Mouse (Mus musculus): Measurements from ENCODE around the gene Fam110a. TPM values are rescaled to one million over a fixed set of nuclear protein-coding genes. Genes with fewer than 3 reads are reported as not detected.

Fam110a gene
- polyA plus RNA-seq, 1 experiment: 42.1 TPM

- Histone ChIP-seq H3K4me3 (replicated peaks; ENCODE audit: extremely low read depth, low read depth, low read length) (peak overlapping the region; percentile 59), H3K4me1 (ENCODE audit: control insufficient read depth, insufficient read depth, low read length) (peaks cover 41% of the 10 kb centered on the region)
- peak; percentile 88 for DNase-seq
- WGBS: 32% methylated on average over 36 of the region's 36 CpGs
- TF ChIP-seq CTCF (IDR thresholded peaks at IDR 0.05; ENCODE audit: insufficient read depth, low read length) (no peak), POLR2A (IDR thresholded peaks at IDR 0.05; ENCODE audit: borderline replicate concordance, extremely low read depth, low read depth, low read length) (no peak)
These were observed 6.1 kb downstream of the Fam110a start for GRCm38 (mm10) chr2:151973595-151974562.

DNA sequence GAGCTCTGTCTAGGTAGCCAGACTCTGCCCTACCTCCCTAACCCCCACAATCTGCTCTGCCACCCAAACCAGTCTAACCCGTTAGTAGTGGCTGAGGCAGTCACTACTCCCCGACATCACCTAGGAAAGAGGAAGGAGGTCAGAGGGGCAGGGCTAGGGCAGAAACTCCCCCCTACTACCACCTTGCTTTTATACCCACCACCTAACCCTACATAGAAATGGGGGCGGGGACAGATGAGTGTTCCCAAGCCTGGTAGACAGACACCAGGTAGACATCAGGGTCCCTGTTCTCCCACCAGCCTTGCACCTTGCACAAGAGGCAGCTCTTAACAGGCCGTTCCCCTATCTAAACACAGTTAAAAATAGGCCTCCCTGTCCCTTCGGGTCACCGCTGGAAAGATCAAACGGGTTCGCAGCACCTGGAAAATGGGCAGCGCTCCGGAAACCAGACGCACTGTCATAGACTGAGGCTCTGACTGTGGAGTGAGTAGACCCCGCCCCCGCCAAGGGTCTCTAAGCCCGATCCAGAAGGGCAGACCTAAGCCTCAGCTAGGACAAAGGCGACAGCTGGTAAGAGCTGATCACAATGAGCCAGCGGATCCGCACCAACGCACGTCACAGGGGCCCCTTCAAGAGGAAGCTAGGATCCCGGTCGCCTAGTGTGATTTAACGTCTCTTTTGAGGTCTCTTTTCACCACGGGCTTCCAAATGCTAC lies 7.0 kb downstream of the Fam110a start:
- Histone ChIP-seq H3K4me1 (ENCODE audit: control insufficient read depth, insufficient read depth, low read length) (peaks cover 39% of the 10 kb centered on the region), H3K4me3 (replicated peaks; ENCODE audit: extremely low read depth, low read depth, low read length) (peak overlapping the region; percentile 59)
- DNase-seq: no peak
- WGBS: 36% methylated on average over 23 of the region's 23 CpGs
- TF ChIP-seq POLR2A (IDR thresholded peaks at IDR 0.05; ENCODE audit: borderline replicate concordance, extremely low read depth, low read depth, low read length): 0 out of 2 replicates have a peak, but pooled peaks have one; percentile 10
- no peak for TF ChIP-seq CTCF (IDR thresholded peaks at IDR 0.05; ENCODE audit: insufficient read depth, low read length)

DNA sequence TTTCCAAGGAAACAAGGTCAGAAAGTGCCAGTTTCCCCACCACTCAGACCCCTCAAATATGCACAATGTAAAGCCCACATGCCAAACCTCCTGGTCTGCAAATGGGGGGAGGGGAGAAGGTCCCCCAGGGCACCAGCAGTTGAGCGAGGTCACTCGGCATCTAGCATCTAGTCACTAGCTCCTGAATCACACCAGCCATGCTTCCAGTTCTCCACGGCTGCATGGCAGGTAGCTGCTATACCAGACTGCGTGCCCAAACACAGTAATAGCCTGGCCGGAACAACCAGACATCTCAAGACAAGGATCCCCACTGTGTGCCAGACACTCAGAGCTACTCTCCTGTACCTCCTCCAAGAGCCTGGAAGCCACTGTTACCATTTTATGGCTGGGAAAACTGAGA lies 8.3 kb downstream of the Fam110a start:
- WGBS: 78% methylated on average over 5 of the region's 5 CpGs
- TF ChIP-seq CTCF (IDR thresholded peaks at IDR 0.05; ENCODE audit: insufficient read depth, low read length): no peak
- TF ChIP-seq POLR2A (IDR thresholded peaks at IDR 0.05; ENCODE audit: borderline replicate concordance, extremely low read depth, low read depth, low read length): no peak
- H3K4me3 ChIP-seq (replicated peaks; ENCODE audit: extremely low read depth, low read depth, low read length): no peak overlapping the region
- DNase-seq: no peak
- H3K4me1 ChIP-seq (ENCODE audit: control insufficient read depth, insufficient read depth, low read length): peaks cover 41% of the 10 kb centered on the region

DNA sequence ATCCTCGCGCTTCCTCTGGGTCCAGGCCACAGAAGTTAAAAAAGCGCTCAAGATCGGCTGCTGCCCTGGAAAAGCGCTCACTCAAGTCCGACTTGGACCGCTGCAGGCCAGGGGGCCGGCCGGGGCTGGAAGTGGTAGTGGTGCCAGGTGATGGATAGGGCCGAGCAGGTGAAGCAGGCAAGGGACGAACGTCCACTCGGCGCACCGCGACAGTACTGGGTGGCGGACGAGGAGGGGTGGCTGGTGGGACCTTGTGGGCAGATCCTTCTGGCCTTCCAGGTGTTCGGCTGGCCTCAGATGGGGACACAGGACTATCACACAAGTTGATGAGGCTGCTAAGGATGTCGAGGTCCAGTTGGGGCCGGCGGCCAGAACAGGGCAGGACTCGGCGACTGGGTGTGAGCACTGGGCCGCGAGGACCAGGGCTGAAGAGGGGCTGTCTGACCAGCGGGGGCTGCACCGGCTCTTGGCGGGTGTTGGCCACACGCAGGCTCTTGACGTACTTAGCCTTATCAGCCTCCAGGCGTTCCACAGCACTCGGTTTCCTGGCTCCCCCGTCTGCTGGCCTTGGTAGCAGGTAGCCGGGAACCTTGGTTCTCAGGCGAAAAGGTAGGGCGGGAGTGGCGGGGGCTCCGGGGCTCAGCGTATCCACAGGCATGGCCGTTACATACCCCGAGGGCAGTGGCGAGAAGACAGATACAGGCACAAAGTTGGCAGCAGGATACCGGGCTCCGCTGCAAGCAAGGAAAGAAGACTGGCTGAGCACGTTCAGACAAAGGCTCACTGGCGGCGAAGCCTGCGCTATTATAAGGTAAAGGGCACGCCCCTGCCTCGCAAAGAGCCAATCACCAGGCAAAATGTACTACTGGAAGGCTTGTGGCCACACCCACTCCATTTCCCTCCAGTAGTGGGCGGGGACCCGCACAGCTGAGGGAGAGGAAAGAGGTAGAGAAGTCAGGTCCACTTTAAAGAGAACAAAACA lies 9.5 kb downstream of the Fam110a start:
- TF ChIP-seq CTCF (IDR thresholded peaks at IDR 0.05; ENCODE audit: insufficient read depth, low read length): no peak
- TF ChIP-seq POLR2A (IDR thresholded peaks at IDR 0.05; ENCODE audit: borderline replicate concordance, extremely low read depth, low read depth, low read length): peak; percentile 99; the same call in 1 of the 2 replicates
- DNase-seq: peak; percentile 93
- WGBS: 50% methylated on average over 53 of the region's 53 CpGs
- Histone ChIP-seq H3K4me3 (replicated peaks; ENCODE audit: extremely low read depth, low read depth, low read length) (no peak overlapping the region), H3K4me1 (ENCODE audit: control insufficient read depth, insufficient read depth, low read length) (peaks cover 38% of the 10 kb centered on the region)

DNA sequence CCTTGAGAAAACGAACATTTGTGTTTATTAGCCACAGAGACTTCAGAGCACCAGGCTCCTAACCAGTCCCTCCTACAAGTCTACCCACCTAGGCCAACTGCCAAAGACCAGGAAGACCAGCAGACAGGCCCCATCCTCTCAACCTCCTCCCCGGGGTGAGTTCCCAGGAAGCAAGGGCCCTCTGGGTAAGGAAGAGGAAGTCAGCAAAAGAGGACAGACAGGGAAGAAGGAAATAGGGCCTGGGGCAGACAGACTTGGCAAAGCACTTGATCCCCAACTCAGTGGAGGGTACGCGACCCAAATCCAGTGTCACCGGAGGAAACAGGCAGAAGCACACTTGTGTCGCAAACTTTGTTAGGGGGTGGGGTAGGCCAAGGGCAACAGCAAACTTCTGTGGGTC lies 10.6 kb downstream of the Fam110a start:
- no peak overlapping the region for H3K4me3 ChIP-seq (replicated peaks; ENCODE audit: extremely low read depth, low read depth, low read length)
- 68% methylated on average over 6 of the region's 6 CpGs for WGBS
- DNase-seq: no peak
- TF ChIP-seq CTCF (IDR thresholded peaks at IDR 0.05; ENCODE audit: insufficient read depth, low read length): no peak
- no peak for TF ChIP-seq POLR2A (IDR thresholded peaks at IDR 0.05; ENCODE audit: borderline replicate concordance, extremely low read depth, low read depth, low read length)
- peaks cover 38% of the 10 kb centered on the region for H3K4me1 ChIP-seq (ENCODE audit: control insufficient read depth, insufficient read depth, low read length)

DNA sequence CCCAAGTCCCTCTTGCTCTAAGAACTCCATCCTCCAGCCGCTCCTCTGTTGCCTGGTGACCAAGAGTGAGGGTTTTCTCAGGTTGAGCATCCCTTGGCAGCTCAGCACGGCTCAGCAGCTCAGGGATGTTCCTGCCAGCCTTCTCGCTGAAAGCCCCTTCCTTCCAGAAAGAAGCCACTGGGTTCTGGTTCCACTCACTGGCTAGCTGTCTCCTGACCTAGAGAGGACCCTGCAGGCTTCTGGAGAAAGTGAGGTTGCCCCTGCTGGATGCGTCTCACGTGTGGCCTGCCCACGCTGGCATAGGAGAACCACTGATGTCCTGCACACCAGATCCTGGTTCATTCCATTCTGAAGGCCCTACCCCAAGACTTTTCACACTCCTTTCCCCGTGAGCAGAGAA lies 11.0 kb downstream of the Fam110a start:
- no peak for DNase-seq
- TF ChIP-seq POLR2A (IDR thresholded peaks at IDR 0.05; ENCODE audit: borderline replicate concordance, extremely low read depth, low read depth, low read length) (no peak), CTCF (IDR thresholded peaks at IDR 0.05; ENCODE audit: insufficient read depth, low read length) (no peak)
- H3K4me1 ChIP-seq (ENCODE audit: control insufficient read depth, insufficient read depth, low read length): peaks cover 35% of the 10 kb centered on the region
- no peak overlapping the region for H3K4me3 ChIP-seq (replicated peaks; ENCODE audit: extremely low read depth, low read depth, low read length)
- 80% methylated on average over 7 of the region's 7 CpGs for WGBS

- TF ChIP-seq CTCF (IDR thresholded peaks at IDR 0.05; ENCODE audit: insufficient read depth, low read length): no peak
- no peak for TF ChIP-seq POLR2A (IDR thresholded peaks at IDR 0.05; ENCODE audit: borderline replicate concordance, extremely low read depth, low read depth, low read length)
These were observed 11.6 kb downstream of the Fam110a start for GRCm38 (mm10) chr2:151968451-151968850.

GRCm38 (mm10) chr2:151967792-151968191 lies 12.2 kb downstream of the Fam110a start:
- no peak for TF ChIP-seq POLR2A (IDR thresholded peaks at IDR 0.05; ENCODE audit: borderline replicate concordance, extremely low read depth, low read depth, low read length)
- TF ChIP-seq CTCF (IDR thresholded peaks at IDR 0.05; ENCODE audit: insufficient read depth, low read length): no peak
- H3K4me1 ChIP-seq (ENCODE audit: control insufficient read depth, insufficient read depth, low read length): peaks cover 35% of the 10 kb centered on the region
- DNase-seq: no peak
- 65% methylated on average over 2 of the region's 2 CpGs for WGBS
- no peak overlapping the region for H3K4me3 ChIP-seq (replicated peaks; ENCODE audit: extremely low read depth, low read depth, low read length)

More at GRCm38 (mm10) chr2:151968451-151968850, 11.6 kb downstream of the Fam110a start:
- H3K4me1 ChIP-seq (ENCODE audit: control insufficient read depth, insufficient read depth, low read length): peaks cover 33% of the 10 kb centered on the region
- 73% methylated on average over 8 of the region's 8 CpGs for WGBS
- DNase-seq: no peak
- H3K4me3 ChIP-seq (replicated peaks; ENCODE audit: extremely low read depth, low read depth, low read length): no peak overlapping the region

Measured in lung, adult 2 months (tissue).